Mouse (Mus musculus) forebrain, embryonic 16.5 days (tissue): ENCODE results near the gene Gm10638. TPM values are rescaled to one million over a fixed set of nuclear protein-coding genes. Genes with fewer than 3 reads are reported as not detected.

Experiments
- ATAC-seq: fragments of 200-750 bp; cut with Nextera tagmentation; 2 replicates; pipeline ENCODE4 v1.8.0; 2017; ENCODE audit warnings: mild to moderate bottlenecking, moderate library complexity
- H3K27ac ChIP-seq: fragments of 300-500 bp; sonication (generic); 2 replicates; pipeline ENCODE4 v1.5.1; 2014; ENCODE audit warnings: low read length, control low read depth
- H3K27me3 ChIP-seq: fragments of 300-500 bp; sonication (generic); replicated peaks from 2 replicates; pipeline ENCODE4 v1.6.1; 2014; ENCODE audit warnings: low read length; ENCODE audit not compliant: control insufficient read depth, insufficient read depth
- H3K36me3 ChIP-seq: fragments of 300-500 bp; sonication (generic); 2 replicates; pipeline ENCODE4 v1.6.1; 2014; ENCODE audit not compliant: control insufficient read depth, insufficient read depth
- H3K4me1 ChIP-seq: fragments of 300-500 bp; sonication (generic); replicated peaks from 2 replicates; pipeline ENCODE4 v1.6.1; 2014; ENCODE audit warnings: low read length; ENCODE audit not compliant: control insufficient read depth, insufficient read depth
- H3K4me2 ChIP-seq: fragments of 300-500 bp; sonication (generic); 2 replicates; pipeline ENCODE4 v1.6.1; 2014; ENCODE audit warnings: mild to moderate bottlenecking, low read length, control low read depth
- H3K4me3 ChIP-seq: fragments of 300-500 bp; sonication (generic); replicated peaks from 2 replicates; pipeline ENCODE4 v1.5.1; 2014; ENCODE audit warnings: mild to moderate bottlenecking, low read length, control low read depth
- H3K9ac ChIP-seq: fragments of 300-500 bp; sonication (generic); replicated peaks from 2 replicates; pipeline ENCODE4 v1.6.1; 2014; ENCODE audit warnings: low read depth, low read length, control low read depth
- H3K9me3 ChIP-seq: fragments of 300-500 bp; sonication (generic); 2 replicates; pipeline ENCODE4 v1.6.1; 2016; ENCODE audit warnings: low read length; ENCODE audit not compliant: control insufficient read depth
- WGBS: fragments of 180-500 bp; shearing (Covaris S2); extraction: QIAGEN DNeasy Blood & Tissue Kit; methylation state at CpG from one replicate; pipeline ENCODE4 v1.1.7; 2014; 5-methylcytosine and 5-hydroxymethylcytosine counted together
- polyA plus RNA-seq: library from polyadenylated mRNA; unstranded; fragments of >200 nt; fragmentation: Nextera tagmentation; extraction: Ambion mirVana; gene quantifications from 2 replicates; pipeline ENCODE4 v1.2.1, GENCODE M21; 2015

Gm10638 gene
- polyA plus RNA-seq, 1 experiment from 2014 or later, result 6.8 TPM

DNA sequence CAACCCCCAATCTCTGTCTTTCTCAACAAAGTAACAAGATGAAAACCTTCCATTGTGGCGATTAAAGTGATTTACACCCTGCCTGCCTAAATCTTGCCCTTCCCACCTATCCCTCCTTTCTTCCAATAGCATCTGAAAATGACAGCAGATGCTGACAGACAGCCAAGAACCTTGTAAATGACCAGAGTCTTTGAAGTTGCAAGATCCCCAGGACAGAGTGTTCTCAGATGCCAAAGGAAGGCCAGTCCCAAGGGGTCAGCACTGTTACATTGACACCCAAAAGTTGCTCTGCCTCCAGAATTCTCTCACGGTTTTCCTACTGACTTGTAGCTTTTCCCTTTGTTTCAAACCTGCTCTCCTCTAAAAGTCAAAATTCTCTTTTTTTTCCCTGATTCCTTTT lies 4.3 kb downstream of the Gm10638 start:
- WGBS, result 74% methylated on average over 2 of the region's 2 CpGs
- no peak for ATAC-seq
- Histone ChIP-seq H3K27ac (no peak overlapping the region), H3K27me3 (no peaks in the 10 kb centered on the region), H3K9me3 (no peaks in the 10 kb centered on the region), H3K4me3 (no peak overlapping the region), H3K36me3 (no peaks in the 10 kb centered on the region), H3K4me2 (no peak overlapping the region), H3K4me1 (peaks cover 7% of the 10 kb centered on the region), H3K9ac (no peak overlapping the region)

DNA sequence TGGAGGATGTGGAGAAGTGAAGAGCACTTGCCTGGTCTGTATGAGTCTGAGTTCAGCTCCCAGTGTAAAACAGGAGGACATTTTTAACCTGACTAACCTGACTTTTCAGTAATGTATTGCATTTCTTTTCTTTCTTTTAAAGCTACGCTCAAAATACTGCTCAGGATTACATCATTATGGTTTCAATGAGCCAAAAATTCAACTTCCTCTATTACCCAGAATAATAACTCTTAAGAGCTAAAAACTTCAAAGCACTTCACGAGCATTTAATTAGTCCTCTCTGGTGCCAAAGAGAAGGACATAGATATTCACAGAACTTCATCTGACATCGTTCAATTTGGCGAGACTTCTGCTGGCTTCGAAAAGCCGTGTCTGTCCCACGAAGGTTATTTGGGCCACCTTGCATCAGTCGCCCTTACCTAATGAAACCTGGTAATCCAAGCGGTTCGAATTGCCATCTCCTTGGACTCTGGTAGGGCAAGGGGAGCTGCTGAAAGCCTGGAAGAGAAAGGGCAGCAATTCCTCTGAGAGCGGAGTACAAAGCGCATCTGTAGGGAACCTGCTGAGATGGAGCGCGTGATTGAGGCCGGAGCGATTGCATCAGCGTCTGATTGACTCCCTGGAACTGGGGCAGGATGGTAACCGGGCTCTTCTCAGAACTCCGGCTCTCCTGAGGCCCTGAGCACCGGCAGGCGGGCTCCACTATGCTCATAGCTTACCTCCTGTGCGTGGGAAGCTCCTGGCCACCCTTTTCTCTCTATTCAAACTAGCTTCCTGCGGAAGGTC lies 11.6 kb downstream of the Gm10638 start:
- H3K27me3 ChIP-seq, result no peaks in the 10 kb centered on the region
- no peaks in the 10 kb centered on the region for H3K36me3 ChIP-seq
- WGBS, result 8% methylated on average over 23 of the region's 23 CpGs
- H3K27ac ChIP-seq, result no peak overlapping the region
- 0 out of 2 replicates have a peak overlapping the region, but pooled peaks have one; percentile 29 for H3K9ac ChIP-seq
- peak overlapping the region; percentile 32 for H3K4me2 ChIP-seq
- H3K4me3 ChIP-seq, result peak overlapping the region; percentile 9; the same call in 1 of the 2 replicates
- ATAC-seq, result 0 out of 2 replicates have a peak, but pooled peaks have one; percentile 33
- H3K9me3 ChIP-seq, result no peaks in the 10 kb centered on the region
- H3K4me1 ChIP-seq, result peaks cover 6% of the 10 kb centered on the region; the same call in 1 of the 2 replicates

DNA sequence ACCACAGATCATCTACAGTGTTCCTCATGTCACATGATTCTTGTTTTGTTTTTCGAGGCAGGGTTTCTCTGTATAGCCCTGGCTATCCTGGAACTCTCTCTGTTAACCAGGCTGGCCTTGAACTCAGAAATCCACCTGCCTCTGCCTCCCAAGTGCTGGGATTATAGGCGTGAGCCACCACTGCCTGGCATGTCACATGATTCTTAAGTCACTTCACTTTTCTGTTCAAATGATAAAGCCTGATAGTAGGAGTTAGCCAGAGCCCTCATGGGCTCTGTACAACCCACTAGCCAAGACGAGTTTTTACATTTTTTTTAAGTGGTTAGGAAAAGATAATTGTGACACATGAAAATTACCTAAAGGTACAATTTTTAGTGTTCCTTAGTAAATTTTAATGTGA lies 13.2 kb downstream of the Gm10638 start:
- H3K27ac ChIP-seq, result no peak overlapping the region
- H3K27me3 ChIP-seq, result no peaks in the 10 kb centered on the region
- WGBS, result 80% methylated on average over 3 of the region's 3 CpGs
- no peak overlapping the region for H3K9ac ChIP-seq
- H3K4me1 ChIP-seq, result peaks cover 6% of the 10 kb centered on the region; the same call in 1 of the 2 replicates
- no peak for ATAC-seq
- no peak overlapping the region for H3K4me2 ChIP-seq
- H3K36me3 ChIP-seq, result no peaks in the 10 kb centered on the region
- H3K9me3 ChIP-seq, result no peaks in the 10 kb centered on the region
- H3K4me3 ChIP-seq, result no peak overlapping the region

DNA sequence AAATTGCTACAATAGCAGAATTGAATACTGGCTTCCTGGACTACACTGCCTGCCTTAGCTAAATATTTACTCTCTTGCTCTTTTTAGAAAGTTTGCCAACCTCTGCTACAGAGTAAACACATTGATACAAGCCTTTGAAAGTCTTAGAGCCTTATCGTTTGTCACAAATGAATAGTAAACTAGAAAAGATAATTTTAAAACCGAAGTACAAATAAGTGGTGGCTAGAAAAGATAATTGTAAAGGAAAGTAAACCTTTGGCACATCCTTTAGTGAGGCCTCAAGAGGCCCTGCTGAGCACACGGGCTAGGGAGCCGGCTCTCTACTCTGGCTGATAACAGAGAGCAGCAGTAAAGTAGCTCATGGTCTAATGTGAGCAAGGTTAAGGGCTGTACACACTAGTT lies 13.6 kb downstream of the Gm10638 start:
- Histone ChIP-seq H3K4me1 (peaks cover 6% of the 10 kb centered on the region; the same call in 1 of the 2 replicates), H3K4me2 (no peak overlapping the region), H3K4me3 (no peak overlapping the region), H3K36me3 (no peaks in the 10 kb centered on the region), H3K9me3 (no peaks in the 10 kb centered on the region), H3K27me3 (no peaks in the 10 kb centered on the region), H3K27ac (no peak overlapping the region), H3K9ac (no peak overlapping the region)
- WGBS, result 61% methylated on average over 4 of the region's 4 CpGs
- ATAC-seq, result no peak

GRCm38 (mm10) chr8:86760746-86761145 lies 15.2 kb downstream of the Gm10638 start:
- H3K9ac ChIP-seq, result no peak overlapping the region
- no peak for ATAC-seq
- no peaks in the 10 kb centered on the region for H3K9me3 ChIP-seq
- no peaks in the 10 kb centered on the region for H3K36me3 ChIP-seq
- H3K4me1 ChIP-seq, result peaks cover 6% of the 10 kb centered on the region; the same call in 1 of the 2 replicates
- no peak overlapping the region for H3K27ac ChIP-seq
- H3K27me3 ChIP-seq, result no peaks in the 10 kb centered on the region
- no peak overlapping the region for H3K4me3 ChIP-seq
- 52% methylated on average over 6 of the region's 6 CpGs for WGBS
- H3K4me2 ChIP-seq, result no peak overlapping the region

DNA sequence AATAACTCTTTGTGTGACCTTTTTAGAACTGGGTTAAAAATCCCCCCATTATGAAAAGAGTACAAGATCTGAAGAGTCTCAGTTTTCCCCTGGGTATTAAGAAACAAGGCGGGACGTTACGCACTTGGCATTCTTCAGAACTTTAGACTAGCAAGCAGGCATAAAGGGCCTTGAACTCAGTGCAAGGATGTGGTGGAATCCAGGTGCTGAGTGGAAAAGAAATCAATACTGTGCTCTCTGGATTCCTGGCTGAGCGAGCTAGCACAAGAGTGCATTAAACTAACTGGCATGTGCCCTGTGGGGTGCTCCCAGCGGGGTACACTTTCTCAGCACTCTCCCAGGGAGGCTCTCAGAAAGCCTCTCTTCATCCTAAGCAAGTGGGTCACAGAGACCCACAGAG lies 17.3 kb downstream of the Gm10638 start:
- Histone ChIP-seq H3K36me3 (no peaks in the 10 kb centered on the region), H3K4me2 (no peak overlapping the region), H3K9me3 (no peaks in the 10 kb centered on the region), H3K27ac (no peak overlapping the region), H3K4me1 (no peaks in the 10 kb centered on the region), H3K27me3 (no peaks in the 10 kb centered on the region), H3K4me3 (no peak overlapping the region), H3K9ac (no peak overlapping the region)
- no peak for ATAC-seq
- WGBS, result 58% methylated on average over 5 of the region's 5 CpGs

DNA sequence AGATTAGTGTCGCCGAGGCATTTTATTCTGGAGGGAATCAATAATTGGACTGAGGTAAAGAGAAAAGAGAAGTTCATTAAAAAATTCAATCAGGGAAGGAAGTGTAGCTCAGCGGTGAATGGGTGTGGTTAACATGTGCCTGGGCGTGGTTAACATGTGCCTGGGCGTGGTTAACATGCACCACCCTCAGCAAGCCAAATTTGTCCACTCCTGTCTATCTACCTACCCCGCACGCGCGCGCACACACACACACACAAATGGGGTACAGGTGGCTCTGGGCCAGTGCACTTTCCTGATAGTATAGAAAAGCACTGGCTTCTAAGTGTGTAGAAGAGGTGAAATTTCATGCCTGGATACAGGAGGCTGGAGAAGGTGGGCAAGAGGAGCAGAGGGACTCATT lies 19.7 kb downstream of the Gm10638 start:
- 91% methylated on average over 10 of the region's 10 CpGs for WGBS
- ATAC-seq, result no peak
- H3K4me2 ChIP-seq, result no peak overlapping the region
- no peak overlapping the region for H3K27ac ChIP-seq
- no peak overlapping the region for H3K4me3 ChIP-seq
- no peaks in the 10 kb centered on the region for H3K4me1 ChIP-seq
- no peaks in the 10 kb centered on the region for H3K9me3 ChIP-seq
- no peaks in the 10 kb centered on the region for H3K27me3 ChIP-seq
- H3K9ac ChIP-seq, result no peak overlapping the region
- no peaks in the 10 kb centered on the region for H3K36me3 ChIP-seq

- Histone ChIP-seq H3K27ac (no peak overlapping the region), H3K36me3 (no peaks in the 10 kb centered on the region), H3K4me3 (no peak overlapping the region), H3K27me3 (no peaks in the 10 kb centered on the region), H3K4me1 (no peaks in the 10 kb centered on the region), H3K9me3 (no peaks in the 10 kb centered on the region), H3K9ac (no peak overlapping the region), H3K4me2 (no peak overlapping the region)
- WGBS, result 93% methylated on average over 8 of the region's 8 CpGs
- no peak for ATAC-seq
These were observed 20.2 kb downstream of the Gm10638 start for GRCm38 (mm10) chr8:86765669-86766068.

- WGBS, result 82% methylated on average over 9 of the region's 9 CpGs
- no peaks in the 10 kb centered on the region for H3K9me3 ChIP-seq
- no peak for ATAC-seq
These were observed 21.2 kb downstream of the Gm10638 start for GRCm38 (mm10) chr8:86766548-86767211.

More at GRCm38 (mm10) chr8:86766548-86767211, 21.2 kb downstream of the Gm10638 start:
- Histone ChIP-seq H3K4me3 (no peak overlapping the region), H3K4me2 (no peak overlapping the region), H3K9ac (no peak overlapping the region), H3K36me3 (no peaks in the 10 kb centered on the region), H3K4me1 (no peaks in the 10 kb centered on the region), H3K27me3 (no peaks in the 10 kb centered on the region), H3K27ac (no peak overlapping the region)
